Mouse (Mus musculus) heart, embryonic 10.5 days (tissue): ENCODE data around the gene Csnk1g2. TPM values are rescaled to one million over a fixed set of nuclear protein-coding genes. Genes with fewer than 3 reads are reported as not detected.

ENCODE experiments used
- DNase-seq: peaks from one replicate; pipeline ENCODE4 v3.0.0-alpha.2; 2017; ENCODE audit warnings: low spot score
- H3K27ac ChIP-seq: fragments of 300-500 bp; sonication (generic); 2 replicates; pipeline ENCODE4 v1.5.1; 2016; ENCODE audit warnings: mild to moderate bottlenecking
- H3K27me3 ChIP-seq: fragments of 300-500 bp; sonication (generic); 2 replicates; pipeline ENCODE4 v1.6.1; 2016; ENCODE audit warnings: mild to moderate bottlenecking; ENCODE audit not compliant: poor library complexity, insufficient read depth, severe bottlenecking
- H3K36me3 ChIP-seq: fragments of 300-500 bp; sonication (generic); 2 replicates; pipeline ENCODE4 v1.6.1; 2016; ENCODE audit warnings: mild to moderate bottlenecking, moderate library complexity
- H3K4me1 ChIP-seq: fragments of 300-500 bp; sonication (generic); 2 replicates; pipeline ENCODE4 v1.6.1; 2016; ENCODE audit warnings: mild to moderate bottlenecking
- H3K4me3 ChIP-seq: fragments of 300-500 bp; sonication (generic); 2 replicates; pipeline ENCODE4 v1.5.1; 2016; ENCODE audit warnings: mild to moderate bottlenecking, moderate library complexity
- H3K9me3 ChIP-seq: fragments of 300-500 bp; sonication (generic); 2 replicates; pipeline ENCODE4 v1.6.1; 2016; ENCODE audit warnings: mild to moderate bottlenecking, moderate library complexity
- WGBS: fragments of 180-500 bp; shearing (Covaris S2); methylation state at CpG from one replicate; pipeline ENCODE4 v1.1.7; 2016; 5-methylcytosine and 5-hydroxymethylcytosine counted together
- polyA plus RNA-seq: library from polyadenylated mRNA; unstranded; fragments of >200 nt; fragmentation: Nextera tagmentation; extraction: Ambion mirVana; gene quantifications from 2 replicates; pipeline ENCODE4 v1.2.1, GENCODE M21; 2016

Csnk1g2 gene
- polyA plus RNA-seq, 1 experiment from 2014 or later, result 150 TPM

DNA sequence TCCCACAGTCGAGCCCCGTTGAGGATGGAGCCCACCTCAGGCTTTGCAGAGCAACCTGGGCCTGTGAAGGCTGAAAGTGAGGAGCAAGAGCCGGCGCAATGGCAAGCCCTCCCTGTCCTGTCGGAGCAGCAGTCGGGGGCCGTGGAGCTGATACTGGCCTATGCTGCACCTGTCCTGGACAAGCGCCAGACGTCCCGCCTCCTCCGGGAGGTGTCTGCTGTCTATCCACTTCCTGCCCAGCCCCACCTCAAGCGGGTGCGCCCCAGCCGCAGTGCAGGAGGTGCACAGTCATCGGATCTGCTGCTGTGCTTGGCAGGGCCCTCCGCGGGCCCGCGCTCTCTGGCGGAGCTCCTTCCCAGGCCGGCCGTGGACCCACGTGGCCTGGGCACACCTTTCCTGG, 16.3 kb upstream of the Csnk1g2 start:
- H3K4me3 ChIP-seq, result peak overlapping the region; percentile 8; the same call in 1 of the 2 replicates
- WGBS, result 90% methylated on average over 23 of the region's 23 CpGs
- peaks cover 57% of the 10 kb centered on the region for H3K36me3 ChIP-seq

GRCm38 (mm10) chr10:80606737-80607350, 15.8 kb upstream of the Csnk1g2 start:
- peaks cover 44% of the 10 kb centered on the region for H3K4me1 ChIP-seq
- WGBS, result 94% methylated on average over 34 of the region's 34 CpGs
- no peak overlapping the region for H3K27ac ChIP-seq
- peaks cover 62% of the 10 kb centered on the region for H3K36me3 ChIP-seq
- no peak for DNase-seq
- H3K4me3 ChIP-seq, result no peak overlapping the region
- H3K9me3 ChIP-seq, result no peaks in the 10 kb centered on the region
- H3K27me3 ChIP-seq, result no peaks in the 10 kb centered on the region

More for the DNA sequence above, 16.3 kb upstream of the Csnk1g2 start:
- H3K4me1 ChIP-seq, result peaks cover 45% of the 10 kb centered on the region
- H3K9me3 ChIP-seq, result no peaks in the 10 kb centered on the region
- no peak for DNase-seq
- no peak overlapping the region for H3K27ac ChIP-seq
- H3K27me3 ChIP-seq, result no peaks in the 10 kb centered on the region

DNA sequence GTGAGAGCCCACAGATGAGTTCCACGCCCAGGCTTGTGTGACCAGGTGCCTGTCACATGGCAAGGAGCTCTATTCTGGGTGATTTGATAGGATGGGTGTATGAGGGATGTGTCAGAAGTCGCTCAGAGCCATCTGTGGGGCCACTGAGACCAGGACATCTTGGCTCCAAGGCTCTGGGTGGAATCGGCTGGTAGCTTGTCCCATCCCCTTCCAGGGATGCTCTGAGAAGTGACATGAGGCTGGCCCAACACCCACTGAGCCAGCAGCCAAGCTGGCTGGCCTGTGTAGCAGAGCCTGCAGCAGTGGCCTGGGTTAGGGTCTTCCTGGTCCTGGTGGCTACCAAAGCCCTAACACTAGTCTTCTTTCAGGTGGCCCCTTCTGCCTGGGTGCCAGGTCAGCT, 14.2 kb upstream of the Csnk1g2 start:
- 87% methylated on average over 3 of the region's 3 CpGs for WGBS
- Histone ChIP-seq H3K4me1 (peaks cover 32% of the 10 kb centered on the region), H3K36me3 (peaks cover 78% of the 10 kb centered on the region), H3K27me3 (no peaks in the 10 kb centered on the region), H3K9me3 (no peaks in the 10 kb centered on the region), H3K4me3 (0 out of 2 replicates have a peak overlapping the region, but pooled peaks have one; percentile 12), H3K27ac (no peak overlapping the region)
- DNase-seq, result no peak

DNA sequence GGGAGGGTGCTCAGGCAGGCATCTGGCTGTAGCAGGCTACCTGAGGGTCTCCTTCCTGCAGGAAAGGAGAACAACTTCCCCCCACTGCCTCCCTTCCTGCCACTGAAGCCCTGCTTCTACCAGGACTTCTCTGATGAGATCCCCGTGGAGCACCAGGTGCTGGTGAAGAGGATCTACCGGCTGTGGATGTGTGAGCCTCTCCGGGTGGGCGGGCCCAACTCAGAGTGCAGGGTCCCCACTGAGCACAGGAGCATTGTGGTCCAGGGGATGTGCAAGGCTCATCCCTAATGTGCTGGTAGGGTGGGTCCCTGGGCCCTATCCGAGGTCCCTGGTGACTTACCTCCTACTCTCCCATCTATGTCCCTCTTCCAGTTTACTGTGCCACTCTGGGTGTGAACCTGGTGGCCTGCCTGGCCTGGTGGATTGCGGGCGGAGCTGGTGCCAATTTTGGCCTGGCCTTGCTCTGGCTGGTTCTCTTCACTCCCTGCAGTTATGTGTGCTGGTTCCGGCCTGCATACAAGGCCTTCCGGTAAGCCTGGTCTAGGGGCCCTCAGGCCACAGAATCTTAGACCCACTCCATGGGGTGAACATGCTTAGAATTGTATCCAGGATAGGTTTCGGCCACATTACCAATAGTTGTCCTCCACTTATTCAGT, 13.2 kb upstream of the Csnk1g2 start:
- DNase-seq, result no peak

GRCm38 (mm10) chr10:80610116-80610785, 12.4 kb upstream of the Csnk1g2 start:
- Histone ChIP-seq H3K36me3 (peaks cover 92% of the 10 kb centered on the region), H3K4me1 (peaks cover 16% of the 10 kb centered on the region), H3K9me3 (no peaks in the 10 kb centered on the region), H3K27ac (no peak overlapping the region), H3K4me3 (no peak overlapping the region), H3K27me3 (no peaks in the 10 kb centered on the region)
- no peak for DNase-seq
- WGBS, result 87% methylated on average over 9 of the region's 9 CpGs

More for the DNA sequence above, 13.2 kb upstream of the Csnk1g2 start:
- no peak overlapping the region for H3K4me3 ChIP-seq
- H3K9me3 ChIP-seq, result no peaks in the 10 kb centered on the region
- H3K27ac ChIP-seq, result no peak overlapping the region
- 89% methylated on average over 10 of the region's 10 CpGs for WGBS
- peaks cover 88% of the 10 kb centered on the region for H3K36me3 ChIP-seq
- H3K4me1 ChIP-seq, result peaks cover 23% of the 10 kb centered on the region
- no peaks in the 10 kb centered on the region for H3K27me3 ChIP-seq

GRCm38 (mm10) chr10:80611024-80611423, 11.6 kb upstream of the Csnk1g2 start:
- Histone ChIP-seq H3K4me1 (peaks cover 16% of the 10 kb centered on the region), H3K27ac (no peak overlapping the region), H3K9me3 (no peaks in the 10 kb centered on the region), H3K36me3 (peaks cover 95% of the 10 kb centered on the region), H3K27me3 (no peaks in the 10 kb centered on the region), H3K4me3 (no peak overlapping the region)
- WGBS, result 68% methylated on average over 4 of the region's 4 CpGs
- DNase-seq, result no peak

DNA sequence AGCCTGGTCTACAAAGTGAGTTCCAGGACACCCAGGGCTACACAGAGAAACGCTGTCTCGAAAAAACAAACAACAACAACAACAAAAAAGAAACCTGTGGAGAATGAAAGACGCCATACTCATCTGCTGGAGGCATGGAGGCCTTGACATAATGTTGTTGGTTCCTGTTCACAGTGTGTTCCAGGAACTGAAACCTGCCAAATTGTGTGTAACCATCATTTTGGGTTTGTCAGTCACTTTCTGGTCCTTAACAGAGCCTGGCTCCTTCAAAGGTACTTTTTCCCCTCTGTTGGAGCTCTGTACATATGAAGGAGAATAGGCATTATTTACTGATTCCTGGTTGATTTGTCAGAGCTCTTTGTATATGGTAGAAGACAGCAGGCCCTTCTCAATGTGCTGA, 10.7 kb upstream of the Csnk1g2 start:
- 94% methylated on average over 3 of the region's 3 CpGs for WGBS
- H3K36me3 ChIP-seq, result peaks cover 86% of the 10 kb centered on the region

DNA sequence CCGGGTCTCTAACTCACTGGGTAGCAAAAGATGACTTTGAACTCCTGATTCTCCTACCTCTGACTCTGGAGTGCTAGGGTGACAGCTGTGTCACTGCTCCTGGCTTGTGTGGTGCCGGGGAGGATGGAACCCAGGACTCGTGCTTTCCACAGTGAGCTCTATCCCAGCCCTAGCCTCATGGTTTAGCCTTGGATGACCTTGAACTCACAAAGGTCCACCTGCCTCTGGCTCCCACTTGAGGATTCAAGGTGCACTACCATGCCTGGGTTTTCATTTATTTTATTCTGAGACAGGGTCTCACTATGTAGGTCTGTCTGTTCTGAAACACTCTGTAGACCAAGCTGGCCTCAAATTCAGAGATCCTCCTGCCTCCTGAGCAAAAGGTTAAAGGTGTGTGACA, 8.8 kb upstream of the Csnk1g2 start:
- Histone ChIP-seq H3K4me1 (peaks cover 8% of the 10 kb centered on the region; the same call in 1 of the 2 replicates), H3K4me3 (no peak overlapping the region), H3K27ac (no peak overlapping the region), H3K36me3 (peaks cover 67% of the 10 kb centered on the region), H3K9me3 (no peaks in the 10 kb centered on the region), H3K27me3 (no peaks in the 10 kb centered on the region)
- DNase-seq, result no peak
- 89% methylated on average over 3 of the region's 3 CpGs for WGBS

More for the DNA sequence above, 10.7 kb upstream of the Csnk1g2 start:
- Histone ChIP-seq H3K27ac (no peak overlapping the region), H3K4me3 (no peak overlapping the region), H3K27me3 (no peaks in the 10 kb centered on the region), H3K9me3 (no peaks in the 10 kb centered on the region), H3K4me1 (peaks cover 16% of the 10 kb centered on the region)
- DNase-seq, result no peak

DNA sequence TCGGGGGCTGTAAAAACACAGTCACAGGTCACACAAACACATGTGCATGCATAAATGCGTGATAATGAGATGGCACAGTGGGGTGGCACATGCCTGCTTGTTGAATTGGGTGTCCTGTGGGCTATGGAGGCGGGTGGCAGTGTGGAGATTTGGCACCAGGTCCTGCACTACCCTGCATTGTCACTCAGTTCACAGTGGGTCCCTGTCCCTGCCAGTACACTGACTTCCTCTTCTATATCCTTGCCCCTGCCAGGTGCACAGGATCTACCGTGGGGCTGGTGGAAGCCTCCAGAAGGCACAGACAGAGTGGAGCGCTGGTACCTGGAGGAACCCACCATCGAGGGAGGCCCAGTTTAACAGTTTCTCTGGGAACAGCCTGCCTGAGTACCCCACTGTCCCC, 8.3 kb upstream of the Csnk1g2 start:
- Histone ChIP-seq H3K27me3 (no peaks in the 10 kb centered on the region), H3K4me3 (no peak overlapping the region), H3K4me1 (peaks cover 8% of the 10 kb centered on the region; the same call in 1 of the 2 replicates), H3K27ac (no peak overlapping the region), H3K36me3 (peaks cover 62% of the 10 kb centered on the region), H3K9me3 (no peaks in the 10 kb centered on the region)
- no peak for DNase-seq
- WGBS, result 90% methylated on average over 6 of the region's 6 CpGs

- Histone ChIP-seq H3K4me1 (peaks cover 18% of the 10 kb centered on the region), H3K27me3 (no peaks in the 10 kb centered on the region), H3K4me3 (no peak overlapping the region), H3K36me3 (peaks cover 28% of the 10 kb centered on the region), H3K9me3 (no peaks in the 10 kb centered on the region), H3K27ac (no peak overlapping the region)
- DNase-seq, result no peak
- 60% methylated on average over 9 of the region's 9 CpGs for WGBS
These were observed 4.5 kb upstream of the Csnk1g2 start for GRCm38 (mm10) chr10:80618181-80618580.

GRCm38 (mm10) chr10:80619465-80620244, 3.0 kb upstream of the Csnk1g2 start:
- DNase-seq, result no peak
- no peaks in the 10 kb centered on the region for H3K27me3 ChIP-seq
- WGBS, result 27% methylated on average over 8 of the region's 8 CpGs
- peaks cover 33% of the 10 kb centered on the region for H3K4me1 ChIP-seq
- peak overlapping the region; percentile 64; the same call in 1 of the 2 replicates for H3K27ac ChIP-seq
- peaks cover 13% of the 10 kb centered on the region for H3K36me3 ChIP-seq
- H3K9me3 ChIP-seq, result no peaks in the 10 kb centered on the region
- H3K4me3 ChIP-seq, result no peak overlapping the region

GRCm38 (mm10) chr10:80620365-80620764, 2.3 kb upstream of the Csnk1g2 start:
- H3K4me3 ChIP-seq, result no peak overlapping the region
- 81% methylated on average over 9 of the region's 9 CpGs for WGBS

More at GRCm38 (mm10) chr10:80620365-80620764, 2.3 kb upstream of the Csnk1g2 start:
- no peak for DNase-seq
- peak overlapping the region; percentile 96; the same call in 1 of the 2 replicates for H3K27ac ChIP-seq
- H3K27me3 ChIP-seq, result no peaks in the 10 kb centered on the region
- H3K9me3 ChIP-seq, result no peaks in the 10 kb centered on the region
- H3K4me1 ChIP-seq, result peaks cover 40% of the 10 kb centered on the region
- H3K36me3 ChIP-seq, result peaks cover 9% of the 10 kb centered on the region
